Mouse (Mus musculus) stomach, postnatal 0 days (tissue): ENCODE data around the gene Snx7. TPM values are rescaled to one million over a fixed set of nuclear protein-coding genes. Genes with fewer than 3 reads are reported as not detected.

Experiments
- ATAC-seq: fragments of 200-750 bp; cut with Nextera tagmentation; 2 replicates; pipeline ENCODE4 v1.8.0; 2017; ENCODE audit not compliant: low FRiP score, low TSS enrichment
- DNase-seq: peaks from one replicate; pipeline ENCODE4 v3.0.0-alpha.2; 2016; ENCODE audit warnings: low spot score
- H3K27ac ChIP-seq: fragments of 300-500 bp; sonication (generic); replicated peaks from 2 replicates; pipeline ENCODE4 v1.5.1; 2014; ENCODE audit warnings: mild to moderate bottlenecking, control low read depth
- H3K27me3 ChIP-seq: fragments of 300-500 bp; sonication (generic); 2 replicates; pipeline ENCODE4 v1.6.1; 2014; ENCODE audit warnings: low read length; ENCODE audit not compliant: control insufficient read depth, insufficient read depth
- H3K36me3 ChIP-seq: fragments of 300-500 bp; sonication (generic); 2 replicates; pipeline ENCODE4 v1.6.1; 2014; ENCODE audit warnings: low read length, mixed read lengths; ENCODE audit not compliant: control insufficient read depth, insufficient read depth
- H3K4me1 ChIP-seq: fragments of 300-500 bp; sonication (generic); replicated peaks from 2 replicates; pipeline ENCODE4 v1.6.1; 2014; ENCODE audit warnings: antibody characterized with exemption; ENCODE audit not compliant: control insufficient read depth, insufficient read depth
- H3K4me2 ChIP-seq: fragments of 300-500 bp; sonication (generic); replicated peaks from 2 replicates; pipeline ENCODE4 v1.6.1; 2014; ENCODE audit warnings: low read depth, mild to moderate bottlenecking, control low read depth, moderate library complexity
- H3K4me3 ChIP-seq: fragments of 300-500 bp; sonication (generic); 2 replicates; pipeline ENCODE4 v1.5.1; 2014; ENCODE audit warnings: low read depth, low read length, control low read depth
- H3K9ac ChIP-seq: fragments of 300-500 bp; sonication (generic); 2 replicates; pipeline ENCODE4 v1.6.1; 2014; ENCODE audit warnings: mild to moderate bottlenecking, low read length, control low read depth, mixed read lengths
- H3K9me3 ChIP-seq: fragments of 300-500 bp; sonication (generic); 2 replicates; pipeline ENCODE4 v1.6.1; 2016; ENCODE audit warnings: low read length; ENCODE audit not compliant: control insufficient read depth
- CTCF ChIP-seq: IDR thresholded peaks from 2 replicates; pipeline ENCODE4 v1.5.1; 2016; ENCODE audit warnings: antibody characterized with exemption, low read depth, mild to moderate bottlenecking, moderate library complexity
- EP300 ChIP-seq: optimal IDR thresholded peaks from 2 replicates; pipeline ENCODE3; 2016; ENCODE audit warnings: antibody characterized with exemption
- WGBS: fragments of 180-500 bp; shearing (Covaris S2); extraction: QIAGEN DNeasy Blood & Tissue Kit; methylation state at CpG from one replicate; pipeline ENCODE4 v1.1.7; 2014; 5-methylcytosine and 5-hydroxymethylcytosine counted together
- microRNA-seq: library from miRNA; unstranded; fragments of <30 nt; microRNA quantifications from one replicate; pipeline ENCODE4, GENCODE M21; 2016
- polyA plus RNA-seq: library from polyadenylated mRNA; unstranded; fragments of >200 nt; fragmentation: Nextera tagmentation; extraction: Ambion mirVana; gene quantifications from 2 replicates; pipeline ENCODE4 v1.2.1, GENCODE M21; 2015

Gene Snx7
- polyA plus RNA-seq, 1 experiment from 2014 or later, result 38.4 TPM

GRCm38 (mm10) chr3:117752151-117752757 is 116.5 kb downstream of the Snx7 start:
- Histone ChIP-seq H3K4me1 (no peaks in the 10 kb centered on the region), H3K9me3 (no peaks in the 10 kb centered on the region), H3K27me3 (no peaks in the 10 kb centered on the region), H3K27ac (no peak overlapping the region), H3K4me3 (no peak overlapping the region), H3K36me3 (no peaks in the 10 kb centered on the region), H3K4me2 (no peak overlapping the region), H3K9ac (no peak overlapping the region)
- WGBS, result 86% methylated on average over 5 of the region's 5 CpGs
- DNase-seq, result no peak
- TF ChIP-seq EP300 (no peak), CTCF (no peak)
- ATAC-seq, result no peak

DNA sequence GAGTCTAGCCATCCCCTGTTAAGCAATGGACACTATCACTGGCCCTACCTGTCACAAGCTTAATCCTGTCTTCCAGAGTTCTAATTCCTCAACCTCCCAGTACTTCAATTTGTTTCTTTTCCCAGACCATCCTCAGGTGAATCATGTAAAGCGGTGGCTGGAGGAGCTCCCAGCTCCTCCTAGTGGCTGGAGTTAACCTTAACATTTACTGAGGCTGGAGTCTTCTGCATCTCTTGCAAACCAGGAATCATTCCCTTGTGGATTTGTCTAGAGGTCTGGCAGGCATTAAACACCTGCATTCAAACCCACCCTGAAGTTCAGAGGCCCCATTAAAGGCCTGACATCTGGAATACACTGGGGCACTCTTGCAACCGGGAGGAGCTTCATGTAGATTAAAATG is 117.1 kb downstream of the Snx7 start:
- WGBS, result 68% methylated on average over 2 of the region's 2 CpGs
- no peak for ATAC-seq
- Histone ChIP-seq H3K36me3 (no peaks in the 10 kb centered on the region), H3K4me2 (no peak overlapping the region), H3K4me1 (no peaks in the 10 kb centered on the region), H3K27me3 (no peaks in the 10 kb centered on the region), H3K9ac (no peak overlapping the region), H3K4me3 (no peak overlapping the region), H3K27ac (no peak overlapping the region), H3K9me3 (no peaks in the 10 kb centered on the region)
- TF ChIP-seq CTCF (peak; percentile 58), EP300 (no peak)
- DNase-seq, result no peak

DNA sequence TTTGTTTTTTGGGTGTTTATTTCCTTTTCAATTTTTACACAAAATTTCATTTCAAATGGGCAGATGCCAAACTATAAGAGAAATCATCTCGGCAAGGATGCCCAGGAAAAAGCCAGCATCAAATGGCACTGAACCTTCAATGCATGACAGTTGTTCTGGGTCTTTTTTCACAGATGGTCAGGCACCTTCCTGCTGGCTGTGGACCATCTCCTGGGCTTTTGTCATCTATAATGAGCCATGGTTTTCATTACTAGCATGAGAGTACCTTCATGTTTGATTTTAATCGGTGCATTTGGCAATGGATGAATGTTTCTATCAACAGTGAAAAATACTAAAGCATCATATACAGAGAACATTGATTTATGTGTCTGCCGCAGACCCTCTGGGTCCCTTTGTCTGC is 119.5 kb downstream of the Snx7 start:
- no peak for DNase-seq
- 88% methylated on average over 3 of the region's 3 CpGs for WGBS
- Histone ChIP-seq H3K4me3 (no peak overlapping the region), H3K9ac (no peak overlapping the region), H3K4me1 (no peaks in the 10 kb centered on the region), H3K27me3 (no peaks in the 10 kb centered on the region), H3K36me3 (no peaks in the 10 kb centered on the region), H3K27ac (no peak overlapping the region), H3K9me3 (no peaks in the 10 kb centered on the region), H3K4me2 (no peak overlapping the region)
- ATAC-seq, result no peak
- no peak for TF ChIP-seq EP300
- no peak for TF ChIP-seq CTCF

- Histone ChIP-seq H3K4me3 (no peak overlapping the region), H3K27ac (no peak overlapping the region), H3K27me3 (no peaks in the 10 kb centered on the region), H3K4me2 (no peak overlapping the region), H3K9me3 (no peaks in the 10 kb centered on the region), H3K36me3 (no peaks in the 10 kb centered on the region), H3K9ac (no peak overlapping the region), H3K4me1 (no peaks in the 10 kb centered on the region)
- DNase-seq (no peak), ATAC-seq (no peak)
- WGBS, result 61% methylated on average over 5 of the region's 5 CpGs
- TF ChIP-seq EP300 (no peak), CTCF (no peak)
Measured at GRCm38 (mm10) chr3:117739760-117740159, 129.0 kb downstream of the Snx7 start.

DNA sequence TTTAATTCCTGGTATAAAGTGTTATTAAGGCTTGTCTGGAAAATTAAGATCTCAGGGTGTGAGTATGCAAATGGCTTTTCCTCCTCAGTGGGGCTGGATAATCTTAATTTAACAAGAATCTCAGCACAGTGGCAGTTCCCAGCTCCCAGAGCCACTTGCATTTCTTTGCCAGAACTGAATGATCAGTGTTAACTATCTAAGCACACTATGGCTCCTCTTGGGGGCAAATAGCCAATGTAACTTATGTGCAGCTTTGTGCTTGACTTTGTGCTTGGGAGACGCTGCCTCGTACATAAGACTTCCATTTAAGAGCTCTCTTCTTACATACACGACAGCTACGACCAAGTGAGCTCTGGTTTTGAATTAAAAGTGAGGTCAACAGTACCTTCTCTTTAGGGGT is 136.1 kb downstream of the Snx7 start:
- Histone ChIP-seq H3K27ac (no peak overlapping the region), H3K9ac (no peak overlapping the region), H3K4me2 (no peak overlapping the region), H3K9me3 (no peaks in the 10 kb centered on the region), H3K4me3 (no peak overlapping the region), H3K4me1 (no peaks in the 10 kb centered on the region), H3K27me3 (no peaks in the 10 kb centered on the region), H3K36me3 (no peaks in the 10 kb centered on the region)
- no peak for DNase-seq
- WGBS, result 71% methylated on average over 4 of the region's 4 CpGs
- ATAC-seq, result no peak
- TF ChIP-seq CTCF, result no peak
- no peak for TF ChIP-seq EP300

Small RNAs within 50 kb of the gene (microRNA-seq; reads per million reads assigned to microRNA genes)
- not detected for gene Gm24811
